Mouse (Mus musculus) right cerebral cortex, postnatal 14 days (tissue): Measurements from ENCODE around the gene Itpr1.

Source experiments
- DNase-seq: peaks from one replicate; pipeline ENCODE4 v3.0.0; 2022

Gene Itpr1

GRCm38 (mm10) chr6:108447179-108447845 lies 234.4 kb downstream of the Itpr1 start:
- no peak for DNase-seq

DNA sequence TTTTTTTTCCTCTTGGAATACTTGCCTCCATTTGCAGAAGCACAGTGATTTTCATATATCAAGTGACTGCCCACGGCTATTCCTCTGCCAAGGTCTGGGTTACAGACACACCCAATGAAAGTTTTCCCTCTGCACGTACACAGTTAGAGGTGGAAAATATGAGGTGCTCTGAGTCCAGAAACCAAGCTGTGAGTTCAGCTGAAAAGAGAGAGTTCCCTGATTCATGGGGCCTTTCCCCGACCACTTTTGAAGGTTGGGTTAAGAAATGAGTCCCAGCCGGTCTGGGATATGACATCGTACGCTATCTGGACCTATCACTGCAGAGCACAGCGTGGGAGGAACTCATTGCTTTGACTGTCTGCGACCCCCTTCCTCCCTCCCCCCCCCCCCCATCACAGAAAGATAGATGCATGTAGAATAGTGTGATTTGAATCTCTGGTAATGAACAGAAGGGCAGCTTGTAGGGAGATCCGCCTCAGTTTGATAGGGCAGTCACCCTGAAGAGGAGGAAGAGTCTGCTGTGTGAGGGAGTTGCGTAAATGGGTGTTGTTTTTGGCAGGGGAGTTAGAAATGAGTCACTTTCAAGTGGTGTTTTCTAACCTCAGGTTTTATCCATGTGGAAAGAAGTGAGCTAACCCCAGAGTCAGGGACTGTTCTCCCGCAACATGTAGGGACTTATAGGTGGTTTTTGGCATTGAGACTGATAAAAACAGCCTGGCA lies 235.3 kb downstream of the Itpr1 start:
- no peak for DNase-seq

DNA sequence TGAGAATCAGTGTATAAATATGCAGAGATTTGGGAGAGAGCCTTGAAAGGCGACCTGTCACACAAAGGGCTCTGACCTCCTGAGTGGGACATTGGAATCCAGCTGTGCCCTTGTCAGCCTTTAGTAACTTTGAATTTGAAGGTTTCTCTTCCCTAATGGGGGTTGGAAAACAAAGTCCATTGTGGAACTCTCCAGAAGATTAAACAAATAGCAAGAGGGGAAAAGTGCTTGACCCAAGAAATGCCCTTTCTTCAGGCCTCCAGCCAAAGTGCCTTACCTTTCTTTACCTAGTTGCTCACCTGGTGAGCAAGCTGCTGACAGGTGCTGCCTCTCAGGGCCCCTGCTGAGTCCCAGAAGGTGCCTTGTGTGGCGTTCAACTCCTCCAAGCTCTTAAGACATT lies 236.0 kb downstream of the Itpr1 start:
- no peak for DNase-seq

DNA sequence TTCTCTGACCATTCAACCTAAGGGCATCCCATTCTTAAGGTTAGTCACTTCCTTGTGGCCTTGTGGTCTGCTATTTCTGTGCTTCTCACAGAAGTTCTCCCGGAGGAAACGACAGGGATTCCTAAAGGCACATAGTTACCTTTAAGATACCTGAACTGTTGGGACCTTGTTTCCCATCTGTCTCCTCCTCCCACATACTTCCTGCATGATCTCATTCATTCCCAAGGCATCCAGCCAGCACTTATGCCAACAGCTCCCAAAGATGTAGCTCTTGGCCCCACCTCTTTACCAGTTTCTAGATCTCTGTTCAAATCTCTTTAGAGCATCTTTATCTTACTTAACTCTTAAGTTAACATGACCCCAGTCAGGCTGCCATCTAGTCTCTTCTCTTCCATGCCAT lies 238.6 kb downstream of the Itpr1 start:
- no peak for DNase-seq

GRCm38 (mm10) chr6:108453618-108454017 lies 240.7 kb downstream of the Itpr1 start:
- DNase-seq, result no peak

DNA sequence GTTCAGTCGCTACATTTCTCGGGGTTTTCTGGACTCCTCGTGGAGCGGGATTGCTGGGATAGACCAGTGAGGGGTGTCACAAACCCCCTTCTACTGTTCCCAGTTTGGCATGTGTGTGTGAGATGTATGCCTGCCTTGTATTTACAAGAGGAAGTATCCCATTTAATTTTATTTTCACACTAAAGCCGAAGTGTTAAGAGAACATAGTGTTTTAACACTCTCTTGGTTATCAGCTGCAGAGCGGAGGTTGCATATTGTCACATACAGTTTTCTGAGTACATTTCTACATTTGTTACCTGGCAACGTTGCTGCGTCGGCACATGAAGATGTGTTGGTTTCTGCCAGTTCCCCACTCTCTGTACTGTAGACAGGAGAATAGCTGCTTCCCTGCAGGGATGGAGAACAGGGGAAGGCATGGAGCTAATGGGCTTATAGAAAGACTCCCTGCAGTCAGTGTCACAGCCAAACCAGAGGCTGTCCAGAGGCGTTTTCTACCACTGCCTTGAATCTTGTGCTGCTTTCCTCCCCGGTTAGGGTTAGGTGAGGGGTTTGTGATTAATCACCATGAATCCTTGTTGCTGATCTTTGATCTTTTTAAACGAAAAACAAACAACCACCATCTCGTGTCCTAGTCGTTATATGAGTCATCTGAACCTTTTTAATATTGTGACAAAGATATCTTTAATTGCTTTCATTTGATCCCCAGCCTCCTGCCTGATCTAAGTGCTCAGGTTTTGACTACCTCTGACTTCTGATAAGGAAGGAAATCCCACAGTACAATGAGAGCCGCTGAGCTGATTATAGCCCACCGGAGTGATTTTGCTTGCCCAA lies 241.4 kb downstream of the Itpr1 start:
- peak; percentile 29 for DNase-seq

- no peak for DNase-seq
These were observed 242.3 kb downstream of the Itpr1 start for GRCm38 (mm10) chr6:108454979-108455836.

- peak; percentile 36 for DNase-seq
These were observed 243.6 kb downstream of the Itpr1 start for GRCm38 (mm10) chr6:108456231-108457062.

DNA sequence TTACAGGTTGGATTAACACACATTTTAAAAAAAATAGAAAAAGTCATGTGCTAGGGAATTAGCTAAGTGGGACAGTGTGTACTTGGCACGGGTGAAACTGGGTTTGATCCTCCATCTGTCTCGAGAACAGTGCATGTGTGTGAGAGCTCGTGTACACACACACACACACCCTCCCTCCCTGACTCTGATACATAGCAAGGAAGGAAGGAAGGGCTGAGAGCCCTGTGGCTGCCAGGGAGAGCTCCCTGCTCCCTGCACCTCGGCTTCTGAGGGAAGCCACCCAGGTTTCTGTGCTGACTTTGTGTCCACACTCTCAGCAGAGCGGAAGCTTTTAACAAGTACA lies 244.1 kb downstream of the Itpr1 start:
- DNase-seq, result no peak

GRCm38 (mm10) chr6:108457516-108458181 lies 244.8 kb downstream of the Itpr1 start:
- DNase-seq, result no peak

DNA sequence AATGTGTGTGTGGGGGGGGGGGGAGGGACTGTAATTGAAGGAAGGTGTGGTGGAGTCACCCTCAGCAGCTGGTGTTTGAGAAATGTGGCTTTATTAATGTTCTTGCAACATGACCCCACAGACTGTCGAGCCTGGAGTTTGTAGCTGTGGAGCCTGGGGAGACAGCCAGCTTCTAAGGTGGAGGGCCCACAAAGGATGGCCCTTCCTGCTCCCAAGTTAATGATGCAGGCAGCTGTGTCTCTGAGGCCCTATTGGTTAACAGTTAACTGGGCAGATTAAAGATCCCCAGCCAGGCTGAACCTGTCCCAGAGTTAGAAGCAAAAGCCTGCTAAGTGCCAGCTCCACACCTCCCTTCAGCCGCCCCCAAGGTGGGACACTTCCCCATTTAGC lies 245.3 kb downstream of the Itpr1 start:
- no peak for DNase-seq

DNA sequence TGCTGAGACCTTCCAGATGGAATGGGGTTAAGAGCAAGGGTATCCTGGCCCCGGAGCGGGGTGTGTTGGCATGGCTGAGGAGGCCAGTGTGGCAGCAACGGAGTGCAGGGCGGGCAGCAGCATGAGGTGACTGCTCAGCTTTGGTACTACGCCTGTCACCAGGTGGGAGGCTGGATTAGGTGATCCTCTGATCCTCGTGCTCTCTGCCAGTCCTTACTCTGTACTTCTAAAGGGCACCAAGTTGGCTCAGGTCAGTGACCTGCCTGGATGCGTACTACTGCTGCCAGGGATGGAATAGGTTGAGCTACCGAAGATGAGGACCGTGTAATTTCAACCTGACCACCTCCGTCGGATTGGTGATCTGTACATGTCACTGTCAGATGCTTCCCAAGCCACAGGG lies 245.9 kb downstream of the Itpr1 start:
- no peak for DNase-seq

DNA sequence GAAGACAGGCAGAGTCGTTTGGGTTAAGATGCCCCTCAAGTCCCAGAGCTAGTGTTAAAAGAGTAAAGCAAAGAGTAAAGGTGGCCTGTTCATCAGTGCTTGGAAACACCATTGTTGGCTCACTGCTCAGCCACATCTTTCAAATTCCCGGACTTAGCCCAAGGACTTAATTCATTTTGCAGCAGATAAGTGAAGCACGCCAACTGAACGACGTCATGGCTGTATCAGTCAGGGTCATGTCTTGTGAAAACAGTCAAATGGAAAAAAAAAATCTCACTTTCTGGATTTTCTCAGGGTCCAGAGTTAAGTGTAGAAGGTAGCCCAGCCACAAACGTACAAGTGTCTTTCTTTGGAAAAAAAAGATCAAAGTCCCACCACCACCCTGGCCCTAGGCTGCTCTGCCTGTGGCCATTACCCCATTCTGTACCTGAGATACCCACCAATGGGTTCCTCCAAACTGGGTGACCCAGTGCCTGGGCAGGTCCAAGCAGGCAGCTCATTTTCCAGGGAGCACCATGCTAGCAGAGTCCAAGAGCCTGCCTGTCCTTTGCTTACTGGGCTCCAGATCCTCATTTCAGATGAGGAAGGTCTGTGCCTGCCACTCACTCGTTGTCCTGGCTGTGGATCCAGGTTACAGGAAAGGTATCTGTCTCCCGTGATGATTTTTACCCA lies 251.5 kb downstream of the Itpr1 start:
- no peak for DNase-seq

GRCm38 (mm10) chr6:108465159-108465558 lies 252.3 kb downstream of the Itpr1 start:
- DNase-seq, result no peak

DNA sequence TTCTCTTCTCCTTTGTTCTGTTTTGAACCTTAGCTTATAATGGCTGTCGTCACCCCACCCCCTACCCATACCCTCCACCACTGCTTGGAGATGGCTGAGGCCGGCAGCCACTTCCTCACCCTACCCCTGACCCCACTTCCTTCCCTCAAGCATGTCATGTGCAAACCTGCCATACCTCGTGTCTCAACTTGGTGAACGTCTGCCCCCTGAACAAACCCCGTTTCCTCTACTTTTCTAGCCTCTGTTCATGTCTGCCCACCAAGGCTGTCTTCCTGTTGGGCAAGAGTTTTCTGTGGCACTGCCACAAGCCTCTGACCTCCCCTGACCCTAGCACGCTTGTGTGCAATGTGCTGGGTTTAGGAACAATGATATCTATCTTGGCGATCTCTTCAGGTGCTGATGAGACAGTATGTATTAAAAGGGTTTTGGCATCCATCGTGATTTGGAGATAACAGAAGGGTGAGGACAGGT lies 253.2 kb downstream of the Itpr1 start:
- no peak for DNase-seq

- DNase-seq, result no peak
These were observed 254.7 kb downstream of the Itpr1 start for GRCm38 (mm10) chr6:108467597-108467996.

GRCm38 (mm10) chr6:108468226-108468825 lies 255.4 kb downstream of the Itpr1 start:
- DNase-seq, result no peak

- no peak for DNase-seq
These were observed 259.0 kb downstream of the Itpr1 start for GRCm38 (mm10) chr6:108471878-108472277.

- DNase-seq, result no peak
These were observed 259.9 kb downstream of the Itpr1 start for GRCm38 (mm10) chr6:108472748-108473147.

DNA sequence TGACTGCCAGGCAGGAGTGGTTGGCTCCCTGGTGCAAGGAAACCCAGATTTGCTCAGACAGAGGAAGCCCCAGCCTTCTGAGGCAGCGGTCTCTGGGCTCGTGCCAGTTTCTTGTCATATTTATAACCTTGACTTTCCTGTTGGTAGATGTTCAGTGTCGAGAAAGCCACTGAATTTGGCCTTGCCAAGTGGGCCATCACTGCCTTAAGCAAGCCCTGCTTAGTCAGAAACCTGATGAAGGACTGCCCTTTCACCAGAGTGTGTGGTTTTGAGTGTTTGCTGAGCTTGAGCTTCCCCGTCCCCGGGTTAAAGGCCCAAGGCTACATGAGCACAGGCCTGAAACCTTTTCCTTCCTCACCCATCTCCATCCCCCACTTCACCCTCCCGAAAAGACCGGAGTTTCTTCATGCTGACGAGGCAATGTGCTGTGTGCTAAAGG lies 263.9 kb downstream of the Itpr1 start:
- no peak for DNase-seq
